Mouse (Mus musculus): Measurements from ENCODE around the gene Lrp6. TPM values are rescaled to one million over a fixed set of nuclear protein-coding genes. Genes with fewer than 3 reads are reported as not detected.

Gene Lrp6
- polyA plus RNA-seq, 1 experiment = 8.4 TPM

- no peak overlapping the region for H3ac ChIP-seq (ENCODE audit: control insufficient read depth, insufficient read length)
- no peaks in the 10 kb centered on the region for H3K27me3 ChIP-seq (ENCODE audit: control insufficient read depth, insufficient read depth, insufficient read length)
- H3K36me3 ChIP-seq (ENCODE audit: control insufficient read depth, insufficient read depth) = no peaks in the 10 kb centered on the region
- TF ChIP-seq MYOD1 (IDR thresholded peaks at IDR 0.05; ENCODE audit: control insufficient read depth in 1 of 3, insufficient read length in 2 of 3, low read depth in 2 of 3) (no peak), SRF (IDR thresholded peaks at IDR 0.05; ENCODE audit: control insufficient read depth, insufficient read length, low read depth) (no peak)
- no peak overlapping the region for H3K4me2 ChIP-seq (ENCODE audit: low read depth)
- no peaks in the 10 kb centered on the region for H3K79me2 ChIP-seq (ENCODE audit: control insufficient read depth, insufficient read depth)
- H3K4me3 ChIP-seq = no peak overlapping the region
Measured at GRCm38 (mm10) chr6:134601766-134602165, 35.0 kb upstream of the Lrp6 start.

GRCm38 (mm10) chr6:134601130-134601529 lies 34.4 kb upstream of the Lrp6 start:
- TF ChIP-seq USF1 (IDR thresholded peaks at IDR 0.05; ENCODE audit: low read depth) (no peak), POLR2AphosphoS2 (IDR thresholded peaks at IDR 0.05; ENCODE audit: insufficient read length, low read depth) (no peak), MYOD1 (IDR thresholded peaks at IDR 0.05; ENCODE audit: control insufficient read depth in 1 of 3, insufficient read length in 2 of 3, low read depth in 2 of 3) (no peak), MYOG (IDR thresholded peaks at IDR 0.05; ENCODE audit: control insufficient read depth in 1 of 3, insufficient read depth in 1 of 3, insufficient read length in 2 of 3, low read depth in 2 of 3) (no peak), CEBPB (IDR thresholded peaks at IDR 0.05; ENCODE audit: insufficient read depth, poor library complexity, severe bottlenecking) (no peak), TCF12 (IDR thresholded peaks at IDR 0.05; ENCODE audit: insufficient read depth, poor library complexity, severe bottlenecking) (no peak), POLR2A (IDR thresholded peaks at IDR 0.05; ENCODE audit: insufficient read length, low read depth) (no peak), MAX (IDR thresholded peaks at IDR 0.05; ENCODE audit: low read depth) (no peak), TCF3 (IDR thresholded peaks at IDR 0.05; ENCODE audit: insufficient read length, low read depth) (no peak), REST (IDR thresholded peaks at IDR 0.05; ENCODE audit: insufficient read depth, insufficient read length) (no peak), SRF (IDR thresholded peaks at IDR 0.05; ENCODE audit: control insufficient read depth, insufficient read length, low read depth) (no peak), E2F4 (IDR thresholded peaks at IDR 0.05; ENCODE audit: insufficient read depth) (no peak)
- Histone ChIP-seq H3K79me2 (ENCODE audit: control insufficient read depth, insufficient read depth) (no peaks in the 10 kb centered on the region), H3K36me3 (ENCODE audit: control insufficient read depth, insufficient read depth) (no peaks in the 10 kb centered on the region), H3ac (ENCODE audit: control insufficient read depth, insufficient read length) (no peak overlapping the region), H3K4me3 (no peak overlapping the region), H3K4me2 (ENCODE audit: low read depth) (no peak overlapping the region), H3K27me3 (ENCODE audit: control insufficient read depth, insufficient read depth, insufficient read length) (no peaks in the 10 kb centered on the region)

- no peak overlapping the region for H3K4me3 ChIP-seq
- H3K79me2 ChIP-seq (ENCODE audit: control insufficient read depth, insufficient read depth) = no peaks in the 10 kb centered on the region
- H3K4me2 ChIP-seq (ENCODE audit: low read depth) = no peak overlapping the region
- no peak overlapping the region for H3ac ChIP-seq (ENCODE audit: control insufficient read depth, insufficient read length)
- no peaks in the 10 kb centered on the region for H3K36me3 ChIP-seq (ENCODE audit: control insufficient read depth, insufficient read depth)
- no peak for TF ChIP-seq E2F4 (IDR thresholded peaks at IDR 0.05; ENCODE audit: insufficient read depth)
- TF ChIP-seq TCF12 (IDR thresholded peaks at IDR 0.05; ENCODE audit: insufficient read depth, poor library complexity, severe bottlenecking) = no peak
- TF ChIP-seq REST (IDR thresholded peaks at IDR 0.05; ENCODE audit: insufficient read depth, insufficient read length) = no peak
- TF ChIP-seq USF1 (IDR thresholded peaks at IDR 0.05; ENCODE audit: low read depth) = no peak
- no peak for TF ChIP-seq TCF3 (IDR thresholded peaks at IDR 0.05; ENCODE audit: insufficient read length, low read depth)
- TF ChIP-seq MYOD1 (IDR thresholded peaks at IDR 0.05; ENCODE audit: control insufficient read depth in 1 of 3, insufficient read length in 2 of 3, low read depth in 2 of 3) = no peak
- no peak for TF ChIP-seq CEBPB (IDR thresholded peaks at IDR 0.05; ENCODE audit: insufficient read depth, poor library complexity, severe bottlenecking)
- TF ChIP-seq POLR2A (IDR thresholded peaks at IDR 0.05; ENCODE audit: insufficient read length, low read depth) = no peak
- no peak for TF ChIP-seq MAX (IDR thresholded peaks at IDR 0.05; ENCODE audit: low read depth)
- no peak for TF ChIP-seq SRF (IDR thresholded peaks at IDR 0.05; ENCODE audit: control insufficient read depth, insufficient read length, low read depth)
- TF ChIP-seq POLR2AphosphoS2 (IDR thresholded peaks at IDR 0.05; ENCODE audit: insufficient read length, low read depth) = no peak
- no peak for TF ChIP-seq MYOG (IDR thresholded peaks at IDR 0.05; ENCODE audit: control insufficient read depth in 1 of 3, insufficient read depth in 1 of 3, insufficient read length in 2 of 3, low read depth in 2 of 3)
- no peaks in the 10 kb centered on the region for H3K27me3 ChIP-seq (ENCODE audit: control insufficient read depth, insufficient read depth, insufficient read length)
Measured at GRCm38 (mm10) chr6:134599239-134599638, 32.5 kb upstream of the Lrp6 start.

GRCm38 (mm10) chr6:134597651-134598229 lies 31.0 kb upstream of the Lrp6 start:
- H3K79me2 ChIP-seq (ENCODE audit: control insufficient read depth, insufficient read depth) = no peaks in the 10 kb centered on the region
- H3ac ChIP-seq (ENCODE audit: control insufficient read depth, insufficient read length) = no peak overlapping the region
- no peaks in the 10 kb centered on the region for H3K27me3 ChIP-seq (ENCODE audit: control insufficient read depth, insufficient read depth, insufficient read length)
- H3K4me2 ChIP-seq (ENCODE audit: low read depth) = no peak overlapping the region
- no peak overlapping the region for H3K4me3 ChIP-seq
- TF ChIP-seq USF1 (IDR thresholded peaks at IDR 0.05; ENCODE audit: low read depth) = no peak
- TF ChIP-seq E2F4 (IDR thresholded peaks at IDR 0.05; ENCODE audit: insufficient read depth) = no peak
- no peak for TF ChIP-seq MAX (IDR thresholded peaks at IDR 0.05; ENCODE audit: low read depth)
- no peak for TF ChIP-seq CEBPB (IDR thresholded peaks at IDR 0.05; ENCODE audit: insufficient read depth, poor library complexity, severe bottlenecking)
- H3K36me3 ChIP-seq (ENCODE audit: control insufficient read depth, insufficient read depth) = no peaks in the 10 kb centered on the region

DNA sequence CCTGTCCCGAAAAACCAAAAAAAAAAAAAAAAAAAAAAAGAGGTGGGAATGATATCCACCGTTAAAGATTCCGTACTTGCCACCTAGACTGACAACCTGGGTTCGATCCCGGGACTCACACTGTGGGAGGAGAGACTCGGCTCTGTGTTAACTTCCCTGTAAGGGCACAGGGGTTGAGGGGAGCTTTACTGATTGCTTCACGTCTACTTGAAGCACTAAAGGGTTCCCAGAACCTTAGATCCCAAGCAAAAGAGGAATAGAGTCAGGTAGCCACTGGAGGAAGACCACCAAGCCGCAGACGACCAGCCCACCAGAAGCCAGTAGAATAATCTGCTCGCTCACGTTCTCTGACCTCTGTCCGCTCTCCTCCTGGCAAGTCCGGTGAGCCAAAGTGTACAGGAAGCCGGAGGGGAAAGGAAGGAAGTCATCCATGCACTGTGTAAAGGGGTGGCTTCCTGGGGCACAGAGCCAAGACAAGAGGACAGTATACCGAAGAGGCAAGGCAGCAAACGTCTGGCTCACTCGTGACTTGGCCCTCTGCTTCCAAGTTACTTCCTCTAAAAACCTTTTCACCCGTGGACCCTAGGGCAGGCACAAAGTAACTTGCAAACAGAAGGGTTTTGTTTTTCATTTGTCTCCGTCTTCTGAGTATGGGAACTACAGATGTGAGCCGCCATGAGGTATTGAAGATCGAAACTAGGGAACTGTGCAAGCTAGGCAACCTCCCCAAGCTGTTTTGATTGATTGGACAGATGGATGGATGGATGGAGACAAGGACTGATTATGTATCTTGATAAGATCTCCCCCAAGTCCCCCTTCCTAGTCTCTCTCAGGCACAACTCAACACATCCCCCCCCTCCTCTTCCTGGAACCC lies 28.0 kb upstream of the Lrp6 start:
- Histone ChIP-seq H3ac (ENCODE audit: control insufficient read depth, insufficient read length) (no peak overlapping the region), H3K79me2 (ENCODE audit: control insufficient read depth, insufficient read depth) (no peaks in the 10 kb centered on the region), H3K36me3 (ENCODE audit: control insufficient read depth, insufficient read depth) (no peaks in the 10 kb centered on the region), H3K4me3 (no peak overlapping the region), H3K4me2 (ENCODE audit: low read depth) (no peak overlapping the region), H3K27me3 (ENCODE audit: control insufficient read depth, insufficient read depth, insufficient read length) (no peaks in the 10 kb centered on the region)
- TF ChIP-seq MYOG (IDR thresholded peaks at IDR 0.05; ENCODE audit: control insufficient read depth in 1 of 3, insufficient read depth in 1 of 3, insufficient read length in 2 of 3, low read depth in 2 of 3) (no peak), CEBPB (IDR thresholded peaks at IDR 0.05; ENCODE audit: insufficient read depth, poor library complexity, severe bottlenecking) (no peak), E2F4 (IDR thresholded peaks at IDR 0.05; ENCODE audit: insufficient read depth) (no peak), MAX (IDR thresholded peaks at IDR 0.05; ENCODE audit: low read depth) (no peak)

Data from myocyte (in vitro differentiated cells).